Mouse (Mus musculus): ENCODE results near the gene Synm. TPM values are rescaled to one million over a fixed set of nuclear protein-coding genes. Genes with fewer than 3 reads are reported as not detected.

Synm gene
- total RNA-seq, 2 experiments from 2014 or later: 100 to 120 TPM

DNA sequence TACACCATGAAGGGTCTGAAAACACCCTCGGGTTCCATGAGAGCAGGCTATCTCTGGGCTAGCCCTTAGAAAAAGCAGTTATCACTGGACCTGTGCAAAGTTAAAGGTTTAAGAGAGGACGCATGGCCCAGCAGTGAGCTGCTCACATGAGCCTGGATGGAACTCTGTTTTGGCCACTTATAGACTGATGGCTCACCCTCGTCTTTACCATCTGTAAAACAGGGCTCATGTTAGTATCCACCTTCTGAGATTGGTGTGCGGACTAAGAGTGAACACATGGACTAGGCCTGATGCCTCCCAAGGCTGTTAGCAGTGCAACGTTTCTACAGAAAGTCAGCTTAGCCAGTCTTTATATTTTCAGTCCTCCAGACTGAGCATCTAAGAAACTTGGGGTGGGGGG, 2.9 kb downstream of the Synm start:
- intact Hi-C loops (cut with DNase I; ENCODE audit: low total_unique reads): no loop called here

DNA sequence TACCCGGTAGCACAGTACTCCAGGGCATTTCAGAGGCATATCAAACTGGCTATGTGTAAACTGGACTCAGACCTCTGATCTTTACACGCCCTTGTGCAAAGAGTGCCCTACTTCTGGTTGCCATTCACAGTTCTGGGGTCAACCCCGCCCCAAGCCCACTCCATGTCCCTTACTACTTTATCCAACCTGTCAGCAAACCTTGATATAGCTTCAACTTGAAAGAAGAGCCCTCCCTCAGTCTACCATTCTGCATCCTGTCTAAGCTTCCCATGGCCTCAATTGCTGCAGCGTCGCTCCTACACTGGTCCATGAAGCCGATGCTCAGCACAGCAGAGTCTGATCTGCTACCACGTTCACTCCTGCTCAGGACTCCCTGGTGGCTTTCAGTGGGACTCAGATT, 4.2 kb downstream of the Synm start:
- intact Hi-C loops (cut with DNase I; ENCODE audit: low total_unique reads): no loop called here
- DNase-seq: no peak

More for the DNA sequence above, 2.9 kb downstream of the Synm start:
- DNase-seq: no peak

DNA sequence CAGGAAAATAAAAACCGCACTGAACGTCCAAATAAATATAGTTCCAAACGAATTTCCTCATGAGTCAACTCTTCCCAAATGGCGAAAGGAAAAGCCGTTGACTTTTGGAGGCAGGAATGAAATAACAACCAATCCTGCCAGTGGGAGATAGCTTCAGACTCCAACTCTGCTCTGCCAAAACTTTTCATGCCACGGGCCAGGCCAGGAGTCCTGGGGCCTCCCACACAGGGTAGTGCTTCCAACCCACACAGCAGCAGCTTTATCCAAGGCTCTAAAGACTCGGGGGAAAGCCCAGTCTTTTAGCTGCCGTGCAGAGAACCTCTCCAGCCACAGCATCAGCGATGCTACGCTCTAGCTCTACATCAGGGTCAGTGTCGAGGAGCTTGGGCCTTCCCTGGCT, 4.9 kb downstream of the Synm start:
- intact Hi-C loops (cut with DNase I; ENCODE audit: low total_unique reads): no loop called here
- DNase-seq: peak; percentile 48

DNA sequence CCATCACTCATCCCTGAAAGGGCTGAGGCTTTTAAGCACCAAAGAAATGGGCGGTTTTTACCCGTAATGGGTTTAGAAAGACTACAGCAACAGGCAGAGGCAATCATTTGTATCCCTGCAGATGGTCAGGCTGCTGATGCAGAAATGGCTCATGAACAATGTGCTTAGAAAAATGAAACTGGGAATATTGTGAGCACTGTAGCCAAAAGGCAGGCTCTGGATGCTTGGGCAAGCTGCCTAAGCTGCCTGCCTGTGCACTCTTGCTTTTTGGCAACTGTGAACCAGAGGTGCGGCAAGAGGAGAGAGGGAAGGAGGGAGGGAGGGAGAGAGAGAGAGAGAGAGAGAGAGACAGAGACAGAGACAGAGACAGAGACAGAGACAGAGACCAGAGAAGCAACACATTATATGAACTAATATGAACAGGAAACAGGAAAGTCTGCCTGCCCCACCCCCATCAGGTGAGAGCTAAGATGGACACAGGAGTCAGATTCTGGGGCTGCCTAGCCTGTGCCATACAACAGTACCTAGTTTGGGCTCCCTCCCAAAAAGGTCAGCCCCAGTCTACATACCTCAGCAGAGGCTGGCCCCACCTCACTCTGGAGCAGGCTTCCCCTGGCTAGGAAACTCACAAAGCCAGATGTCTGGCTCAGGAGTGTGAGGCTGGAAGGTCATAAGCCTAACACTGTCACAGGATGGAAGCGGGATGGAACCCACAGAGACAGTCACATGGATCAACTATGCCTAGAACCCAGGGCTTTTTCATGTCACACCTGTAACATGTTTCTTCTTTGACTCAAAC, 9.9 kb downstream of the Synm start:
- peak; percentile 20 for DNase-seq
- intact Hi-C loops (cut with DNase I; ENCODE audit: low total_unique reads): no loop called here

DNA sequence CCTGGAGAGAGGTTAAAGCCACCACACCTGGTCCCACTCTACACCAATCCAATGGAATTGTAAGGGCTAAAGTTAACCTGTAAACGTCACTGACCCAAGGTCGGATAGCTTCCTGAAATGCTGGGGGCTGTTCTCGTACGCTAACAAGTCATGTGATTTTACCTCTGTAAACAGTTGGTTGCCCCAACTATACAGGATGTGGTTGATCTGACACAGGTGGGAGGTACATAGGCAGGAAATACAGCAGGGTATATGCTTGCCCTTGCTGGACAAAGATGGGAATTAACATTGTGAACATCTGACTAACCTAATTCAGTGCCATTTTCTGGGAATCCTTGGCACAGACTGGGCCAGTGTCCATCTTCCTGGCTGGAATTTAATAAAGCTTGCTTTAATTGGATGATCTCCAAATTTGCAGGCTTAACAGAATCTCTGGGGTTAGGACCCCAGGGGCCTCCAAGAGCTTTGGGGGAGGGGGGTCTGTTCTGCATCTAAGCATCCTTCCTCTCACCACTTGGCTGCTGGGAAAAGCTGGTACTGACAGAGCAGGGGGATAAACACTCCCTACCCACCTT, 11.7 kb downstream of the Synm start:
- DNase-seq: no peak
- intact Hi-C loops (cut with DNase I; ENCODE audit: low total_unique reads): no loop called here

DNA sequence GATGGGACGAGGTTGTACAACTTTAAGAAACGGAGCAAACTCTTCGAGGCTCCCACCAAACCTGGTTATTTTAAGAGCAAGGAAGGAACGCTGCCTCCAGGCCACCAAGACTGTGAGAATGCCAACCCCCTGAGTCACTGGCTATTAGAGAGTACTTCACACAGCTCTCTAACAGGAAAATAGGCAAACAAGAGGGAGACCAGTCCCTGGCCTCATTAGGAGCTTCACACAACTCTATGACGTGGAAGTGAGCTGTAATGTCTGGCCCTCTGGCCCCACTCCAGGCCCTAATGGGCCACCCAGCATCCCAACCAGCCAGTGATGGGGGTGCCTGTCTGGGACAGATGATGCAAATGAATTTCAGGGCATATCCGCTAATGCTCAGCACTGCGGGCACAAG, 17.8 kb downstream of the Synm start:
- peak; percentile 58 for DNase-seq
- intact Hi-C loops (cut with DNase I; ENCODE audit: low total_unique reads): no loop called here

DNA sequence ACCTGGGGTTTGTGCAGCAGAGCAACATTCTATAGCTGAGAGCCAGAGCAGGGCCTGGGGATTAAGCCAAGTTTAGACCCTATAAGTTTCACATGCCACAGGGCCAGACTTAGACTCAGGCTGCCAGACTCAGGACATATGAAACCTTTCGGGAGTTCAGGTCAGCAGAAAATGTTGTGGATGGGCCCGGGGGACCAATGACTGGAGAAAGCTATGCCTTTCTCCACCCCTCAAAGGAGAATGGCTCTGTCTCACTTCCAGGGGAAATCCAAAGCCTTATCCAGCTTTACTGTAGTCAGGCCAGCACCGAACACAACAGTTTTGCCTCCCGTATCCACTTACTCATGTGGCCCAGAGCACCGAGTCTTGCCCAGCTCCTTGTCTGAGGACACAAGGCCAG, 18.7 kb downstream of the Synm start:
- intact Hi-C loops (cut with DNase I; ENCODE audit: low total_unique reads): no loop called here
- DNase-seq: peak; percentile 46

DNA sequence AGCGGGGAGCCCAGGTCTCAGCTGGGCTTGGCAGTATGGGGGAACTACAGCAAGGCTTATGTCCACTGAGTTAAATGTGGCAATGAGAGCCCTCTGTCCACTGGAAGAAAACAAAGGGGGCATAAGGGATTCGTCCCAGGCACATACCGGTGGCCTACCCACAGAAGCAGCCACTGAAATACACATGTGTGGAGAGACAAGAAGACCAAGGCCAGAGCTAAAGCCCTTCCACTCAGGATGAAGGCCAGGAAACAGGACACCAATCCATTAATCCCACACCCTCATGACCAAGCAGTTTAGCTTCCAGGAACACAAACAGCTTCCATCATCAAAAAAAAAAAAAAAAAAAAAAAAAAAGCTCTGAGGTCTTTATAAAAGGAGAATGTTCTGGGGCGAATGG, 19.2 kb downstream of the Synm start:
- peak; percentile 27 for DNase-seq
- intact Hi-C loops (cut with DNase I; ENCODE audit: low total_unique reads): no loop called here

DNA sequence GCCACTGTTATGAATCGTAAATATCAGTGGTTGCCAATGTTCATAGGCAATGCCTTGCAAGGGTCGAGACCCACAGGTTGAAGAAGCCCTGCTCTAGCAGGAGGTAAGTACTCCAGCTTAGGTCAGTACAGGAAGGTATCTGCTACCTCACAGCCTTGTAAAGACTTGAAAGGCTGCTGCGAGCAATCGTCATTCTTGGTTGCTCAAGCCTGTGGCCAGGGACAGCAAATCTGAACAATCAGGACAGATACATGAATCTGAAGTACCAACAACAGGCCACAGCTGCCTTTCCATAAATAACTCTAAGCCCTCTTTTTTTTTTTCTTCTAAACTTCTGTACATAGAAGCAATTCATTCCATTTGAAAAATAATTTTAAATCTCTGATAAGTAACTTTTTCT, 27.3 kb downstream of the Synm start:
- intact Hi-C loops (cut with DNase I; ENCODE audit: low total_unique reads): no loop called here
- no peak for DNase-seq

DNA sequence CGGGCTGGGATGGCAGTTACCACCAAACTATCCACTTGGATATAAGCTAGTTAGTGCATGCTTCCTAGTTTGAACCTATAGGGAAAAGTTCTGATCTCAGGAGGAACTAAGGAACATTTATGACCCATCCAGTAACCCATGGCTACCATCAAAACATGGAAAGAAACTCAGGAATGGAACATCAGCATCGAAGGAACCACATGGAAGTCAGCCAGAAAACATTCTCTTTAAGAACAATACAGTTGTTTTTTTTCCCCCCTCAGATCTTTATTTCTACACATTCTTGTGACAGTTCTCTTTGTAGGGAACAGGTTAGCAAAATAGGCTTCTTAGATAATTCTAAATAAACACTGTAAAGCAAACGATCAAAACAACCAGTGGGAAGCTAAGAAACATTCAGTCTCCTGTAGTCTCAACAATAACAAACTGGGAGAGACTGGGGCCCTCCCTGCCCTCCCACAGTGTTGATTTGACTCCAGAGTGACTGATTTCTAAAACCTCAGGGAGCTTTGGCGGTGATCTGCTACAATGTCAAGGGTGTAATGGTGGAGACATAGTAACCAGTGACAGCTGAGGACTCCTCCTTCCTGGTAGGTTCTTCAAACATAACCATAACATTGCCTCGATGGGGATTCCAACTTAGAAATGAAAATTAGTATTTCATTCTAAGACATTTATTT, 29.0 kb downstream of the Synm start:
- DNase-seq: no peak
- intact Hi-C loops (cut with DNase I; ENCODE audit: low total_unique reads): no loop called here

DNA sequence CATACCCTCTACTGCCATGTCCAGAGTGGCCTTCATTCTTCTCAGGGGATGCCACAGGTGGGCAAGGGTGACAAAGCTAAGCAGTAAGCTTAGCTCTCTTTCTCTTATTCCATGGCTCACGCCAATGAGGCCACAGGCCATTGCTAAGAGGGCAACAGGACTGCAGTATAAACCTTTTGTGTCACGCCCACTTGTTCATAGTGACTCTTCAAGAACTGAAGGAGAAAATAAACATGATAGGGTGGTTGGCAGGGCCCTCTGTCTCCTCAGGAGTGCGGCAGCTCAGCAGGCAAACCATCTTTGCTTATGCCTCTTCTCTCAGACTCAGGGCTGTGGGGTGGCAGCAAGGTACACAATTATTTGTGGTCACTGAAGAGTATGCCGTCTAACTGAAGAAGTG, 30.7 kb downstream of the Synm start:
- intact Hi-C loops (cut with DNase I; ENCODE audit: low total_unique reads): no loop called here
- DNase-seq: no peak

DNA sequence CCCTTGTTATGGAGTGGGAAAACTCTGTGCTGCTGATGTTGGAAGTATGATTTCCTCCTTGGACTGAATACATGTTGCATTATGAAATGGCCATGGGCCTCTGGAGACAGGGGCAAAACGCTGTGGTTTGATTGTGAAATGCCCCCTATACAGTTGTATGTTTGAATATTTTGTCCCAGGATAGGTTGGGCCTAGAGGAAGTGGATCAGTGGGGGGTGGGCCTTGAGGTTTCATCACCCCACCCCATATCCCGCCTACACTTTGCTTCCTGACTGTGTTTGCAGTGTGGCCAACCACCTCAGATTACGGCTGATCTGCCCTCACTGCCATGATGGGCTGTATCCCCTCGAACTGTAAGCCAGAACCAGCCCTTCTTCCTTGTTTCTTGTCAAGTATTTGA, 31.3 kb downstream of the Synm start:
- intact Hi-C loops (cut with DNase I; ENCODE audit: low total_unique reads): no loop called here
- DNase-seq: no peak

DNA sequence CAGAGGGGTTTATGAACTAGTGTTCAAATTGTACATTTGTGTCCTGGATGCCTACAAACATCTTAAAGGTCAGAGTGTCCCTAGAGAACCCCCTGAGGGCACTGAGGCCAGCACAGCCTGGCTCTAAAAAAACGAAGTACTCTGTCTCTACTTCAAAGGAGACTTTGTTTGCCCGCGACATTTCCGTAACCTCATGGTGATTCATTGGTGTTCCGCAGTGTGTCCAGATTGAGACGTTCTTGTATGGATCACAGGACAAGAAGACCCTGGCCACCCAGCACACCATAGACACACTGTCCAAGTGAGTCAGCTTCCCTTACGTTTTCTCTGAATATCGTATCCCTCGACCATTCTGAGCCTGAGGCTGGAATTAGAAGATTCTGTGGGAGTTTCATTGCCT, 34.5 kb downstream of the Synm start:
- intact Hi-C loops (cut with DNase I; ENCODE audit: low total_unique reads): no loop called here
- DNase-seq: no peak

DNA sequence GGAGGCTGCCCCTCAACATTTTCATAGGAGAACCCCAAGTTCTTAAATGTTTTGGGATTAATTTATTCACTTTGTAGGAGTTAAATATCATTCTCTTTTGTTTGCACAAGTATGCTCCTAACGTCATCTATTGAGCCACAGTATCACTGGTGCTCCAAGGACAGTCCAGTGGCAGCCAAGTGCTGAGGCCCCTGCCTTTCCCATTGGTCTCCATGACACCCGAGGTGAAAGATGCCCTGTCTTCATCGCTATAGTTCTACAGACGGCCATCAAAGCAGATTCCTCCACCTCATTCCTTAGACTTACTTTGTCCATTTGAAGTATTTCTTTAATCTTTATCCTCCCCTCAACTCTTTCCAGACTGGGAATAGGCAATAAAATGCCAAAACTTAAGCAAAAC, 35.0 kb downstream of the Synm start:
- intact Hi-C loops (cut with DNase I; ENCODE audit: low total_unique reads): no loop called here
- DNase-seq: no peak

DNA sequence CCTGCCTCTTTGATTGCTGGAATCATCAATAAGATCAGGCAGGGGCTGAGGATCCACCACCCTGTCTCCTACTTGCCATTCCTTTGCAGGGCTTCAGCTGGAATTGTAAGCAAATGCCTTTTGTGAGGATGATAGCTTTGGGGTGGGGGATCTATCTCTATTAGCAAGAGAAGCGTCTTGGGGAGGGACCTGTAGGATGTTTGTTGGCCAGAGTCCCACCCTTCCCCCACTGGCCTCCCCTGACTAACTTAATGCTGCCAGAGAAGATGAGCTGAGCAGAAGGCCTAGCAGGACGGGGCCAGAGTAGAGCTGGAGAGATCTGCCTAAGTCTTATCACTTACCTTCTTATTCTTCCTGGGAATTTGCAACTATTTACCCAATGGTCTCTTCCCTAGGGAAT, 37.4 kb downstream of the Synm start:
- no peak for DNase-seq
- intact Hi-C loops (cut with DNase I; ENCODE audit: low total_unique reads): no loop called here

DNA sequence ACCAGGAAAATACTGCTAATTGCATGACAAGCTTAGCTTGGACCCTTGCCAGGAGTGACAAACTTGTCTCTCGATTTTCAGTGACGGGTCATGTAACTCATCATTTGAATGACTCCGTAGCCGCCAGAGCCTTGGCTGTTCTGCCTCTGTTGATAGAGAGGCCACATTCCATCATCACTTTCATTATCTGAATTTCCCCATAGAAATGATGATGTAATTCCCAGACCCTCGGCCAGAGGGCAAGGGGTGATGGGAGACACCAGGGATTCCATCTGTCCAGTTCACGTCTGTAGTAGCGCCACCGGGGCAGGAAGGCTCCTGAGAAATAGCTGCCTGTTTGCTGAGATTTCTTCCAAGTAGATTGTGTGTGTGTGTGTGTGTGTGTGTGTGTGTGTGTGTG, 40.7 kb downstream of the Synm start:
- no peak for DNase-seq
- intact Hi-C loops (cut with DNase I; ENCODE audit: low total_unique reads): no loop called here

DNA sequence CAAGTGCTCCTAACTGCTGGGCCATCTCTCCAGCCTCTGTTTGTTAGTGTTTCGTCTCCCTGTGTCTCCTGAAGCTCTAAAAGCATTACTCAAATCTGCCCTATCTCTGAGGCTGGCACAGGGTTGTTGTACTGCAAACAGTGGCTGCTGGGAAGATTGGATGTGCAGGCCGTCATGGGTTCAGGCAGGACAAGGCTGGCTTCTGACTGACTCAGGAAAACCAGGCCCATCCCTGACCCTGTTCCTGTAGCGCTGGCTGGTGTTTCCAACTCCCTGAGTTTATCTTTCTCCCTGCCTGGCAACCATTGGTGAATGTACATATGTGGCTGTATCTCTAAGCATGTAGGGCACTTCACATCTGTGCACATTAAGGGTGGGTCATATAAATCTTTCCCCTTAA, 42.0 kb downstream of the Synm start:
- intact Hi-C loops (cut with DNase I; ENCODE audit: low total_unique reads): no loop called here
- no peak for DNase-seq

DNA sequence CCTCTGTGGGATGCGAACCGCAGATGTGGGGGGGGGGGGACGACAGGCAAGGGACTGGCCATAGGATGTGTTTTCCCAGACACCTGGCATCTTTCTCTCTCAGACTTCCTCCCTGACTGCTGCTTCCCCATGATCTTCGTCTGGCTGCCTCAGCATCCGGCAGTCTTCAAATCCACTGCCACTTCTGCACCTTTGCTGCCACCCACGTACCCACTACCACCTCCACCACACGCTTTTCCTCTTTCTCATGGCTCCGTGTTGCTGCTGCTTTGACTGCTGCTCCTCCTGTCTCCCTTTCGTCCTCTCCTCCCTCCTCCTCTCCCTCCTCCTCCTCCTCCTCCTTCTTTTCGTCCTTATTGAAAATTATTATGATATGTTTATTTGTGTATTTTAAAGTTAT, 42.6 kb downstream of the Synm start:
- intact Hi-C loops (cut with DNase I; ENCODE audit: low total_unique reads): no loop called here
- DNase-seq: no peak

DNA sequence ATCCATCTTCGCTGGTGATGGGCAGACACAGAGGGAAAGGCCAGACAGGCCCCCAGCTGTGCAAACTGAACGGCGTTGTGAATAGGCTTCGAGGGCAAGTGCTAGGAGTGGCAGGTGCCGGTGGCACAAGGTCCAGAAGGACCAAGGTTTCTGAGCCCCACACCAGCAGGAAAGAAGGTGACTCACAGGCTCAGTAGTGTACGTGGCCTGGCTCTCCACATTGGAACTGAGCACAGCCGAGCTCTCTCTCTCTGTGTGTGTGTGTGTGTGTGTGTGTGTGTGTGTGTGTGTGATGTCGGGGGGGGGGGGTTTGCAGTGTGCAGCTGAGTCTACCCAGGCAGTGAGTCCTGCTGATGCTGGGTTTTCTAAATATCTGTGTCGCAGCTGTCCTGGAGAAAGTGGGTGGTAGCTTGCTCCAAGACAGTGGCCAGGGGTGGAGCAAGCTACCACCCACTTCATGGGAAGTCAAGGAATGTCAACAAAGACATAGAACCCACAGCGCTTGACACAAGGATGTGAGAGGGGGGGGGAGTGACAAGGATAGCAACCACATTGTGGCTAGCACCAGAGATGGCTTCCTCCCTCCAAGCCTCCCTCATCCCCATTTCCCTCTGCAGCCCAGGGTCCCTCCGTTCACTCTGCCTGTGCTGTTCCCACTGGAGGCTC, 43.2 kb downstream of the Synm start:
- intact Hi-C loops (cut with DNase I; ENCODE audit: low total_unique reads): no loop called here
- DNase-seq: no peak

DNA sequence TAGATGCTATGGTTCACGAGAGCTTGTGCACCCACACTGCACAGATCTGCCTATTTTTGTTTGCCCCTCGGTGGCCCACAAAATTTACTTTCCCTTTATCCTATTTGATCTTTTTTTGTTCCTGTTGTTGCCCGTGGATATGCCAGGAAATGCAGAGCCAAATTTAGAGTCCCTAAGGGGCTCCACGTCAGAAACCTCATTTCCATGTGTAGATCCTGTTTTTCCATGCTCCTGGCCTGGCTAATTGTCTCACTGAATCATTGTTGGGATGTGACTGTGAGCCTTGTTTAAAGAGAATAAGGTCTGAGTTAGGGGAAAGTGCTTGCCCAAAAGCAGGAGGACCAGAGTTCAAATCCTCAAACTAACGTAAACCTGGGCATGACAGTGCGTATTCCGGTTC, 44.4 kb downstream of the Synm start:
- DNase-seq: no peak

More for the DNA sequence above, 44.4 kb downstream of the Synm start:
- intact Hi-C loops (cut with DNase I; ENCODE audit: low total_unique reads): no loop called here
